Mouse (Mus musculus): ENCODE results near the gene Gm45234. TPM values are rescaled to one million over a fixed set of nuclear protein-coding genes. Genes with fewer than 3 reads are reported as not detected.
A peak's percentile ranks its signal among the peaks of the same experiment; 100 is the strongest.

Gene Gm45234
- total RNA-seq, 2 experiments from 2014 or later = not detected

GRCm38 (mm10) chr6:124740888-124741761 is 14.7 kb downstream of the Gm45234 start, which contains the start of gene Grcc10:
Gene Grcc10, minus strand, starts transcription at chr6:124741374.
- ATAC-seq (ENCODE audit: poor library complexity, severe bottlenecking) = peak; percentile 58

- ATAC-seq (ENCODE audit: poor library complexity, severe bottlenecking) = peak; percentile 24
These were observed 15.5 kb downstream of the Gm45234 start for GRCm38 (mm10) chr6:124740211-124740887.

DNA sequence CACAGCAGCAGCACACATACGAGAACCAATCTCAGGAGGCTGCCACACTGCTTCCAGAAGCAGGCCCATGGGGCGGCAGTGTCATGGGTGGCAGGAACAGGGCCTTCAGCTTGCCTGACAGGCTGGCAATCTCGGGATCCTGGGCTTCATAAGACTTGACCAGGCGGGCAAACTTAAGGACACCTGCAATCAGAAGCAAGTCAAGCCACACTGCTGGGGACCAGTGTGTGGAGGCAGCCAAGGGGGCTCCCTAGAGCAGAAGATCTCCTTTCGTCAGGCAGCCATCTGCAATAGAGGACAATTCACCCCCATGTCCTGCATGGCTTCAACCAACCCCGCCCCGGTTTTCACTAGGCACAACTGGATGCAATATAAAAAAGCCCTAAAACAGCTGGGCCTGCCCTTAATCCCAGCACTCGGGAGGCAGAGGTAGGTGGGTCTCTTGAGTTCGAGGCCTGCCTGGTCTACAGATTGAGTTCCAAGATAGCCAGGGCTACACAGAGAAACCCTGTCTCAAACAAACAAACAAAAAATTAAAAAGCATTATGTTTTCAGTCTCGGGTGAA is 16.5 kb downstream of the Gm45234 start:
- ATAC-seq (ENCODE audit: poor library complexity, severe bottlenecking) = no peak

DNA sequence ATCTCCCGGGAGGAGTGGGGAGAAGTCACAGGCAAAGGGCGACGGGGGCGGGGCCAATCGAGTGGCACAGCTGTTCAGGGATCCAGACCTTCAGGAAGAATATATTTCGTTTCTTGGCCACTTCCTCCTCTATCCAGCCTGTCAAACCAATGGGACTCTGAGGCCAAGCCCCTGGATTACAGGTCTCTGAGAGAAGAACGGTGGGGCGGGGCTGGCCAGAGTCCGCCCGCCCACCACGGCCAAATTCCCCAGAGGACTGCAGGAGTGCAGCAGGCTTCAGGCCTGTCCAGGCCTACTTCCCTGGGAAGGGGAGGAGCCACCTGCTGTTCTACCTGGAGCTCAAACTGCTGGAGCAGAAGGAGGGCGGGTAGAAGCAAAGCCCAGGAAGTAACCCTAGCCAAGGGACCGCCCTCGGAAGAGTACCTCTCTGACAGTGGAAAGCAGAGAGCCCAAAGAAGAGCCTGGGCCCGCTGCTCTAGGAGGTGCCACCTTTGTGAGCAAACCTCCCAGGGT is 17.3 kb downstream of the Gm45234 start, which contains the start of gene Ptpn6:
TSS of gene Ptpn6 (minus strand) at position 204 of the 513 bp plus-strand sequence.
- ATAC-seq (ENCODE audit: poor library complexity, severe bottlenecking) = peak; percentile 33

GRCm38 (mm10) chr6:124737040-124737439 is 18.8 kb downstream of the Gm45234 start:
- no peak for ATAC-seq (ENCODE audit: poor library complexity, severe bottlenecking)

GRCm38 (mm10) chr6:124734417-124734816 is 21.4 kb downstream of the Gm45234 start:
- no peak for ATAC-seq (ENCODE audit: poor library complexity, severe bottlenecking)

GRCm38 (mm10) chr6:124732476-124733370 is 23.1 kb downstream of the Gm45234 start:
- peak; percentile 84 for ATAC-seq (ENCODE audit: poor library complexity, severe bottlenecking)

DNA sequence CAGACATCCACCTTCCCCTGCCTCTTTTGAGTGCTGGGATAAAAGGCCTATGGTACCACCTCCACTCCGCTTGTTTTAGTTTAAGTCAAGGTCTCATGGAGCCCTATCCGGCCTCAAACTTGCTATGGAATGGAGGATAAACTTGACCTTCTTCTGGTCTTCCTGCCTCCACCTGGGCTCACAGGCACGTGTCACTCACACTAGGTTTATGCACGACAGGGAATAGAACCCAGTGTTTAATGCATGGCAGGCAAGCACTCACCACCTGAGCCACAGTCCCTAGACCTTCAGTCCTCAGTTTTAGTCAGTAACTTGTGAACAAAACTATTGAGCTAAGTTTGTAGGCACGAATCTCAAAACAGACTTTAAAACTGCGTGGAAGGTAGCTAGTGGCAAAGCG is 24.8 kb downstream of the Gm45234 start:
- no peak for ATAC-seq (ENCODE audit: poor library complexity, severe bottlenecking)

DNA sequence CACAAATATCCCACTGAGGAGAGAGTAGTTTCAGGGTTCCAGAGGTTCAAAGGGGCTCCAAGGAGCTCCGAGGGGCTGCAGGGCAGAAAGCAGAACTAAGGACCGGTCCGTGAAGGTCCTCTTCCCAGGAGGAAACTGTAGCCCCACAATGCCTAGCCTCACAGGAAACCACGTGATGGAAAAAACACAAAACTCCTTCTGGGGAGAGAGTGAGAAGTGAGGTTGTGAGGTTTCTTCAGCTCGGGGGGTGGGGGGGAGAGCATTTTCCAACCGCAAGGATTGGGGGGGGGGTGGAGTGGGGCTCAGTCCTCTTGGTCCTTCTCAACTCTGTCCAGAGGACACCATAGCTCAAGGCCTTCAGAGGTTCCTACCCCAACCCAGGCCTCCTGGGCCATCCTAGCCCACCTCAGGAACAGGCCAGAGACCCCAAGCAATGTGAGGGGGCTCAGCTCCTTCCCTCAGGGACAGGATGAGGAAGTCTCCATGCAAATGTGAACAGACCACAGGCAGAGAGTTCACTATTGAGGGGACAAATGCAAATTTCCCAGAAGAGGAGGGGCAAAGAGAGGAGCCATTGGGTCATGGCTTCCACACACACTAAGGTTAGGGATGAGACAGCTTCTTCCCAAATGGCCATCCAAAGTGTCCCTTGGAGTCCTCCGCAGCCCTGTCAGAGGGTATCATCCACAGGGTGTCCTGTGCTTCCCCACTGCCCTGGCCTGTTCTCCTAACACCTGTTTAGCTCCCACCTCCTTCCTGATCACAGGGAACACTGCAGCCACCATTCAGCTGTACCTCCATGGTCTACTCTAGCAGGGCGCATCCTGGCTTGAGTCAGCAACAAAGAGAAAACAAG is 25.7 kb downstream of the Gm45234 start:
- peak; percentile 64 for ATAC-seq (ENCODE audit: poor library complexity, severe bottlenecking)

DNA sequence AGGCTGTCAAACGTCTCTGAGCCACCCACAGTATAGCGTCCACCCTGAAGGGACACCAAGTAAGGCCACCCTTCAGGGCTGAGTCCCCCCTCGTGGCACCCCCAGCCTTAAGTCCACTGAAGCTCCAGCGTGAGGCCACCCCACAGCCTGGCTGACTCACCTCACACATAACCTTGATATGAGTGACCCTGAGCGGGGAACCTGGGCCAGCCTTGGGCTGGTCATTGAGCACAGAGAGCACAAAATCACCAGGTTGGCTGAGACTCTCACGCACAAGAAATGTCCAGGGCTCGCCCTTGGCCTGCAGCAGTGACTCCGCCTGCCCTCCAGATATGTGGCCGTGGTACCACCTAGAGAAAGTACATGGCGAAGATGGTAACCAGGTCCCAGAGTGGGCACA is 27.2 kb downstream of the Gm45234 start:
- ATAC-seq (ENCODE audit: poor library complexity, severe bottlenecking) = no peak

- no peak for ATAC-seq (ENCODE audit: poor library complexity, severe bottlenecking)
These were observed 31.3 kb downstream of the Gm45234 start for GRCm38 (mm10) chr6:124724472-124724871.

DNA sequence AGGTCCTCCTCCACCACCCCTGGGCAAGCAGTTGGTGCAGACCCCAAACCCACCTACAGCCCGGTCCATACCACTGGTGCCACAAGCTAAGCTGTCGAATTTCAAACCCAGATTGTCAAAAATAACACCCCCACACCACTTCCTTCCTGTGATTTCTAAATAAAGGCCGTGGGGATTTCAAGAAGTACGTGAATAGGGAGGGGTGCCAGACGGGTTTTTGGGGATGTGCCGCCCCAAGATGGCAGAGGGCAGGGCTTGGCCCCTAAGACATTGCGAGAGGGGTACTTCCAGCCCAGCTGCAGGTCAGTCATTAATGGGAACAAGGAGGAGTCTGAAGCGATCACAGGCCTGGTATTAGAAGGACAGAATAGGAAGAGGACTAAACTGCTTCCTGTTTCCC is 32.3 kb downstream of the Gm45234 start:
- ATAC-seq (ENCODE audit: poor library complexity, severe bottlenecking) = peak; percentile 80

- ATAC-seq (ENCODE audit: poor library complexity, severe bottlenecking) = peak; percentile 1; the same call in 1 of the 2 replicates
These were observed 32.8 kb downstream of the Gm45234 start for GRCm38 (mm10) chr6:124722876-124723473.

DNA sequence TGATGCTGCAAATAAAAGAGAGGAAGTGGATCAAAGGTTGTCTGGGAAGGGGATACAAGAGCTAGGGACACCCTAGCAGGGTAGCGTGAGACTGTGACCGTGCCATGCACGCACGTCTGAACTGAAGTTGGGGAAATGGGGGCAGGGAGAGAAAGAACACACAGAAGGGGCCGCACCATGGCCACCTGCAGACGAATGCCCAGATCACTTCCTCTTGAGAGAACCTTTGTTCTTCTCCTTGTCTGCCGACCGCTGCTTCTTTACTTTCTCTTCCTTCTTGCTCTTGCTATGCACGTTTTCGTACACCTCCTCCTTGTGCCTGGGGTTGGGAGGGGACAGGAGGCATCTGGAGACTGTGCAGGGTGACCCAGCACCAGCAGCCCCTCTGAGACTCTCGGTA is 34.9 kb downstream of the Gm45234 start:
- ATAC-seq (ENCODE audit: poor library complexity, severe bottlenecking) = peak; percentile 19; the same call in 1 of the 2 replicates

- ATAC-seq (ENCODE audit: poor library complexity, severe bottlenecking) = no peak
These were observed 36.4 kb downstream of the Gm45234 start for GRCm38 (mm10) chr6:124719354-124719978.

- ATAC-seq (ENCODE audit: poor library complexity, severe bottlenecking) = no peak
These were observed 37.1 kb downstream of the Gm45234 start for GRCm38 (mm10) chr6:124718703-124719102.

GRCm38 (mm10) chr6:124717968-124718367 is 37.9 kb downstream of the Gm45234 start:
- ATAC-seq (ENCODE audit: poor library complexity, severe bottlenecking) = no peak

DNA sequence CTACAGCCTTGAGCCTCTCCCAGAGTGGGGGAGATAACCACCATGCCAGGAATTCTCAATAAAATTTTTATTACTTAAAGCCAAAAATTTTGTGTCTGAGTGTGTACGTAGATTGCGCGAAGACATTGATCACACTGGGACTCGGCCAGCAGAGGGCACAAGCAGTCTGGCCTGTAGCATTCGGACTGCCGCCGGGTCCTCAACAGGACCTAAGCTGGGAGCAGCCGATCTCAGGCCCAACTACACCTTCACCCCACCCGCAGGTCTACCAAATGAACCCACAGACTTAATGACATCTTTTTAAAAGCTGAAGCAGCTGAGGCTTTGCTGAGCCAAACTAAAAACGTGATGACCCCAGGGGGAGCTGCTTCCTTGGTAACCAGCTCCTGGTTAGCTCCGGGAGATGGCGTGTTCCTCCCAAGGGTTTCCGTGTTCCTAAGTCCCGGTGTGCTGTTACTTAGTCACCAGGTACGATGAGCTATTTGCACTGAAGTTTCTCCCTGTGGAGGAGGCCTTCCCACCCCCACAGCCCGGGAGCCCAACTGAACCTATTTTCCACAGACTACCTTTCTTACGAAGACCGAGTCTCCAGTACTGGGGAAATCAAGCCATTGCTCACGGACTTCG is 38.8 kb downstream of the Gm45234 start:
- peak; percentile 66 for ATAC-seq (ENCODE audit: poor library complexity, severe bottlenecking)
